Mouse (Mus musculus) adipocyte (in vitro differentiated cells): ENCODE measurements at regions not wholly inside any gene's neighbourhood (a gene's known extent, or its start where the extent isn't known, plus 50 kb on each side); places are given as distances from the start of the nearest gene placed in this dataset.

ENCODE experiments used
- DNase-seq: peaks from one replicate; pipeline ENCODE4 v3.0.0-alpha.2; 2016; ENCODE audit warnings: low spot score

DNA sequence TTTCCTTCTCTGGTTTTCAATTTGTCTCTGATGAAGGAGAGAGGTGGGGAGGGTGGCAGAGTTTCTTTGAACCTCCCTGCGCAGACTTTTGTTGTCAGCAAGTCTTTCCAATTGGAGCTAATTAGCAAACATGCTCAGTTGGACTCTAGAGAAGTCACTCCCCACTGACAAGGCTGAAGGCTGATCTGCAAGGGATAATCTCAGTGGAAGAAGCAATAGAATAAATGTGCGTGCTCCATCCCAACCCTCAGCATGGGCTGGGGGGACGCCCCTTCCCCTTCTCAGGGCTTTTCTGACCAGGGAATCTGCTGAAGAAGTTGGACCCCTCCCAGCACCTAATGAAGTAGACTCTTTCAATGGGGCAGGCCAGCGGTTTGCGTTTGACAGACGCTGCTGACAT is 353.8 kb downstream of the Pmp22 start:
- DNase-seq, result no peak

DNA sequence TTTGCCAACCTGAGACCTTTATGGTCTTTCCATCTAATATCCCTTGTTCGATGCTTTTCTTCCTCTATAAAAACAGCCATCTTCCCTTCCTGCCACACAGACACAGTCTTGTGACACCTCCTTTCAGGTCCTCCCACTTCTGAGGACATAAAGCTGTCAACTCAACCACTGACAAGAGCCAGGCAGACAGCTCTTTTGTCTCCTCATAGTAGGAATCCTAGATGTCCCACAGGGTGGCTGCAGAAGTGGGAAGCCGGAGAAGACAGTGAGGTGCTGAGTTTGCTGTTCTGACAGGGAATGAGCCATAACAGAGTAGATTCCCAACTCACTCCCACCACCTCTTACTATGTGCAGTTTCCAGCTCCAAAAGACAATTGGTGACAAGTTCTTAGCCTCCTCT is 358.4 kb downstream of the Pmp22 start:
- no peak for DNase-seq

DNA sequence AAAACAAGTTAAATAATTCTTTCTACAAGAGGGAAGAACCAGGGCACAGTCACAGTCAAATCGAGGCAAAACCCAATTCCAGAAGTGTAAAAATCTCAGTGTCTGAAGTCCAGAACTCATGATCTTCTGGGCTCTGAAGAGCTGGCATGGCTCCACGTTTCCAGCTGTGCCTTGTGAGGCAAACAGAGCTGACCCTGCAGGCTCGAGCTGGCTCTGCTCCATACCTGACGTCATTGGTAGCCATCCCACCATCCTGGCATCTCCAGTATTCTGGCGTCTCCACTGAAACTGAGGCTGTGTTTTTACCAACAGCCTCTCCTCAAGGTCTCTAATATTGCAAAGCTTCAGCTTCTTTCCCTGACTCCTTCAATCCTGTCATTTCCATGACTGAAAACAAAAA is 373.4 kb downstream of the Pmp22 start:
- DNase-seq, result no peak

DNA sequence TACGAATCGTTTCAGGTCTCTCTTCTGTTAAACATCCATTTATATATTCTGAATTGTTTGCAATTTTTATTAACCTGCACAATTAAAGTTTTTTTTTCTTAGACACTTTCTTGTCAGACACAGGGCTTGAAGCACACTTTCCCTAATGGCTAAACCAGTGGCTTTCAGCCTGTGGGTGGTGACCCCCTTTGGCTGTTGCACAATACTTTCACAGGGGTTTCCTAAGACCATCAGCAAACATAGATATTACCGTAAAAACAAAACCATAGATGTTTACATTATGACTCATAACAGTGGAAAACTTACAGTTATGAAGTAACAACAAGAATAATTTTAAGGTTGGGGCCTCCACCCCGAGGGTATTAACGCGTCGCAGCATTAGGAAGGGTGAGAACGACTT is 378.6 kb downstream of the Pmp22 start:
- DNase-seq, result no peak

DNA sequence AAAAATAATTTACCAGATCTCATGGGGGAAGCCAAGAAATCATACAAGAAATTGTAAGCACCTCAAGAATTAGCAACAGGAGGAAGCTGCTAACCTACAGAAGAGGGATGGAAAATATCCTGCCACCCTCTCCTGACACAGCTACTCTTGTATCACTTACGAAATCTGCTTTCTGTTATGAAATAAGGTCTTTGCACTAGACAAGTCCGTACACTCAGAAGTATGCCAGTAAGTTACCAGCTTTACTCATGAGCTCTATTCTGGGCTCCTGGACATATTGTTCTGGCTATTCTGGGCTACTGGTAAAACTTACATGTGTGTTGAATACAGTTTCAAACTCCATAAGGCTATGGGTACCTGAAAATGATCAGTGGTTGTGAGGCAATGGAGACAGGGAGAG is 379.9 kb downstream of the Pmp22 start:
- DNase-seq, result no peak

DNA sequence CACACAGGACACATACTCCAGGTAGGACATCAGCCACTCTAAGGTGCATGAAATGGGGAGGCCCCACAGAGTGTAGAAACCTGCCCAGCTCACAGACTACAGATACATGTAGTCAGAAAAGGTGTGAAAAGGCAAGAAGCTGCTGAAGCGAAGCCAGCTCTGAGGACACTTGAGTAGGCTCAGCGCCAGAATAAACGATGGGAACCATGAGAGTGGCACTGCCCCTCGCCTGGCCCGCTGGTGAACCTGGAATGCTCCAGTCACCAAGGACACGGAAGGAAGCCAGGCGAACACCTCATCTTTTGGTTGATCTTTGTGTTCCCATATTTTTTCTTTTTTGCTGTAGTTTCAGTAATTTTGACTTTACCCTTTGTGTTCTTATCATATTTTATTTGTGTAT is 381.8 kb downstream of the Pmp22 start:
- no peak for DNase-seq

DNA sequence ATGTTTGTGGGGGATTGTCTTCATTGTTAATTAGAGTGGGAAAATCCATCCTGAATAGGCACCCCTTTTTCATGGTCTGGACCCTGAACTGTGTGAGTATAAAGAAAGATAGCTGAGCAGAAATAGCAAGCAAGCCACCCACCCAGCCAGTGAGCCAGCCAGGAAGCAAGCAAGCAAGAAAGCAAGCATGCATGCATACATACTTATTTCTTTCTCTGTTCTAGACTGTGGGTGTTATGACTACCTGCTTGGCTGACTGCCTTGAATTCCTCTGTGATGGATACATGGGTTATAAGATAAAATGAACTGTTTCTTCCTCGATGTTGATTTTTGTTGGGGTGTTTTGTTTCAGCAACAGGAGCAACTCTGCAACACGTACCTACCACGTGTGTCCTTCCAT is 385.8 kb downstream of the Pmp22 start:
- no peak for DNase-seq

DNA sequence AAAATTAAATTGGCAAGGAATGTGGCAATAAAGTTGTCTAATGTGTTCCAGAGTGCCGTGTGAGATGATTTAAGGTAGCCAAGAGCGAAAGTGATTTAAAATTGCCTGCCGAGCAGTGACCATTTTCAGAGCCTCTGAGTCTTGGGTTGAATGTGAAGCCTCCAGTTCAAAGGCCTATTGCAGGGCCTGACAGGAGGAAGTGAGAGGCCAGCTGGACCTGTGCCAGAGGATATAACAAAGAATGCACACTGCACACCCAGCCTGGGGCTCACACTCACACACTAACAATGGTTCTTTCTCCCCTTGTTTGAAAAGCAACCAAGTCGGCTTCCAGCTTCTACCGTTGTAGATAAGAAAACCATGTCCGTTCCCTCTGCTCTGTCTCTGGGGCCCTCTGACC is 390.1 kb downstream of the Pmp22 start:
- DNase-seq, result no peak

DNA sequence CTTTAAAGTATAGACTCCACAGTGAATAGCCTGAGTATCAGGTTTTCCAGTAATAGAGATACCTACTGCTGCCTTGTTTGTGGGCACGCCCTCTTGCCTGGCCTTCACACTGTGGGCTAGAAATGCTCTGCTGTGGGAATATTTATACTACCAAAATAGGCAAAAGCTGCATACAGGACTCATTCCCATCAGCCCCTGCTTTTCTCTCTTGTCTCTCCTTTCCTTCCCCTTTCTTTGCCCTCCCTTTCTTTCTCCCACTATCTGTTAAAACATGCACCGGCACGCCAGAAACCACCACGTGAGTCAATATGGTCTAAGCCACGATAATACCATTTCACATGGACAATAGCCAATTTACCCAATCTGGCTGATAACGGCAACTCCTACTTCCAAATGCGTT is 395.5 kb downstream of the Pmp22 start:
- DNase-seq, result no peak

DNA sequence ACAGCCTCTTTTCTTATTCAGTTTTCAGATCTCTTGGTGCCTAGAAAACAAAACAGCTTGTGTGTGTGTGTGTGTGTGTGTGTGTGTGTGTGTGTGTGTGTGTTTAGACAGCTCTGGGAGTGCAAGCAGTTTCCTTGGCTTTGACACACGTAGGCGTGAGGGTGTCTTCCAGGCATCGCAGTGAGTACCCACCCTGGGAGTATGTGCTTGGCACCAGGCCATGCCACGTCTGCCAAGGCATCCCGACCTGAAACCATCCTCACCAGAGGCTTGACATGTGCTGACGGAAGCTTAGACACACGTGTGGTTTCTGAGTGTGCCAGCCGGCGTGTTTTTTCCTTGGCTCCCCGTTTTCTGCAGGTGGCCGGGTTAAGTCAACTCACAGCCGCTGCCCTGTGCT is 396.6 kb downstream of the Pmp22 start:
- no peak for DNase-seq

DNA sequence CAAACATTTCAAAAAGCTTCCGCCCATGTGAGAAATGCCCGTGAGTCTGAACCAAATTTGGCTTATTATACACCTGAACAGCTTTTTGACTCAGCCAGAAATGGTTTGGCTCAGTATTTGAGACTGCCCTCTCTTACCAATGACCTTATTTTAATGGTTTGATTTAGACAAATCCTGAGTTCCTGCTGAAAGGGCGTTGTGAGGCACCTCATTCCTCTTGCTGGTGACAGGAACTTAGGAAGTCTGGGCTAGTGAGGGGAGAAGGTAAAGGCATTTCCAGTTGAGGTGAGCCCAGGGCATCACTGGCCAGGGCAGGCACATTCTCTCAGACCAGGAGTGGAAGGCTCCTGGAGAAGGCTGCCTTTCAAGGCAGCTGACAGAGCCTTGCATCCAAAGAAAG is 396.1 kb downstream of the Hs3st3b1 start:
- no peak for DNase-seq

DNA sequence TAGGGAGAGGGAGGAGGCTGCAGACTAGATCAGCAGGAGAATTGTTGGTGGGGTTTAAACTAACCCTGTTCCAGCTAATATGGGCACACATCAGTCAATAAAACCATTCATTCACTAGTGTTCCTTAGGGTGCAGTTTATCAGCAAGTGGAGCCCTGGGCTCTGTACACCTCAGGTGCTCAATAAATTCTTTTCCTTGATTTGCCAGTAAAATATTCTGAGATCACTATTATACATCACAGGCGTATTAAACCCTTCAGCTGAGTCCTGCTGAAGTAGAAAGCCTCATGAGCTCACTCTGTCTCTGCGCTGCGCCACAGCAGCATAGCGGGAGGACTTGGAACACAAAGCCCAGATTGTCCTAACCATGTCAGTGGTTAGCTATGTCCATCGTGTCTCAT is 389.3 kb downstream of the Hs3st3b1 start:
- no peak for DNase-seq

DNA sequence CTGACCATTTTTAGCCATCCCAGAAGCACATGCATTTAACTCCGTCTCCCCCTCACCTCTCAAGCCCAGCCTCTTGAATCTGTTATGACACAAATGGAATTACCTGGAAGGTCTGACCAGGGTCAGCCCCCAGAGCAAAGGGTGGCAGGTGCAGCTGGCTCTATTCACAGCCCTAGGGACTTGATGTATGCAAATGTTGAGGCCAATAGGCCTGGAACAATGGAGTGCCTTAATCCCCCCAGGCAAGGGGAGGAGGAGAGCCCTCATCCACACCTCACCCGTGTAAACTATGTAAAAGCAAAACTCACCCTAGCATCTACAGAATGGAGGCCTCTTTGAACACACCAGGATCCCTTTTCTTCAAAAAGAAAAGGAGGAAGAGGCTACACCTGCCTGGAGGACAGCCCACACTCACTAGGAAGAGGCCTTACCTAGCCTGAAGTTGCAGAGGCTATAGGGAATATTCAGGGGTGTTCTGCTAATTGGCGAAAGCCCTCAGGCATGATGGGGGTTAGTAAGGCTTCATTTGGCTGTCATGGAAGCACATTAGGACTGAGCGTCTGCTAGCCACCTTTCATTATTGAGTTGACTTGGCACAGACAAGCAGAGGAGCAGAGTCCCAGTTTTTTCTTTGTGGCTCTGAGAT is 388.4 kb downstream of the Hs3st3b1 start:
- DNase-seq, result no peak

DNA sequence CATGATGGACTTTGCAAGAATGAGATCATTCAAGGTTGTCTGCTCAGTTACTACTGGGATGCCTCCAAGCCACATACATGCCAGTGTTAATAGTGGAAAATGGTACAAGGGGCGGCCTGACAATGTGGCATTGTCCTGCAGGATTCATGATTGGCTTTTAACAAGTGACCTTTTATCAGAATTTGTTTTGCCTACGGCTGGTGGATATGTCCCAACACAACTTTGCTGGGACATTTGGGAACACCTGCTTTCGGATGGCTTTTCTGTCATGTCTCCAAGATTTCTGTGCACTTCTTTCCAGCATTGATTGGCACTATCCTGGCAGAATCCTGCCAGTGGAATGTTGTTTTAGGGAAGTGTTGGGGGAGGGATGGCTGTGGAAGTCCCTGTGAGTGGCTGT is 384.4 kb downstream of the Hs3st3b1 start:
- DNase-seq, result peak; percentile 2

DNA sequence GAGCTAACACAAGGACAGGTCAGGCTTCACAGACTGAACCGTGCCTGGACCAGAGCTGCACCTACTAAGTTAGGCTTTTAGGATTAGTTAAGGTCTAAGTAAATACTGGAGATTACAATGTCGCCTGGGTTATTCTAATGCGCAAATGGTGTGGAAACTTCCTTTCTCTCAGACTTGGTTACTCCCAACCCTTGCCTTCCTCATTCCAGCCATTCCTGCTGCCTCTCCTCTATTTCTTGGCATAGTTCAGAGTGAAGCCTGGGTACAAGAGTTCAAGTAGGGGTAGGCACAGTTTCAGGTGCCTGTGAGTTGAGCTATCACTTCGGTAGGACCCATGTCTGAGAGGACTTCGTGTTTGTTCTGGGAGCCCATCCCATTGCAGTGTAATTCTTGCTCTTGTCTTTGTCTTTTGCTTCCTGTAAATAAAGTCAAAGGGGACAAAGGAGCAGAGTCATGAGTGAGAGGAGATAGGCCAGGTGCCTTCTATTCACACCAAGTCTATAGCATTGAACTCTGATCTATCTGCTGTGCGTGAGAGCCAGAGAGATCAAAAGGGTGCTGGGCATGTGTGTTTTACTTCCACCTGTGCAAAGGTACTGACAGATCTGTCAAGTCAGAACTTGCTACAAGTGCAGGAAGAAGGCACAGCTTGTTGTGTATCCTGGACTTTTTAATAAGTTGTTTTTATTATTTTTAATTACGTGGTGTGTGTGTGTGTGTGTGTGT is 378.0 kb downstream of the Hs3st3b1 start:
- no peak for DNase-seq

DNA sequence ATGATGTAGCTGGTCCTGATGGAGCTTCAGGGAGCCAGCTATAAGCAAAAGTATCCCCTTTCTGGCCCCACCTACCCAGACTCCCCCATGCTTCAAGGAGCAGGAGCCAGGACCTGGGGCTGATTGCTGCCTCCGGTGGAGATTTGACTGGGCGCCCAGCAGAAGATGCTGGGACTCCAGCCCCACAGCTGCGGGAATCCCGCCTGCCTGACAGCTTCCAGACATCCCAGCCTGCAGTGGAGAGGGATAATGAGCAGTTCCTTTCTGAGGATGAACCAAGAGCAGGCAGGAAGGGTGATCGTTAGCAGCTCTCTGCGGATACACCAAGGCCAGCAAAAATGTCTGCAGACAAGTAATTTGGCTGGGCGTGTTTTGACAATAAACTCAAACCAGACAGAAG is 376.6 kb downstream of the Hs3st3b1 start:
- DNase-seq, result no peak

DNA sequence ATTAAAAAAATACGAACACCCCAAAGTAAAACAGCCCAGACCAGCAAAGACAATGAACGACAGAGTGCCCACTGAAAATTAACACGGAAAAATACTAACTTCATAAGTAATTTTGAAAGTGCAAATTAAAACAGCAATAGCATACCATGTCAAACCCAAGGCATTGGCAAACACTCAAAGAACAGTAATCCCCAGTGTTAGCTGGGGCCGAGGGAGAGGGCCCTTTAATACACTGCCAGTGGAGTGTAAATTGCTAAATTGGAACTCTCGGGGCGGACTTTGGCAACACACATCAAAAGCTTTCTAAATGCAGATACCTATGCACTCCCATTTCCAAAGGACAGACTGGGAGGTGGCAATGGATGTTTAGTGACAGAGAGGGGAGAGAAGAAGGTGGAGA is 361.6 kb downstream of the Hs3st3b1 start:
- DNase-seq, result no peak

DNA sequence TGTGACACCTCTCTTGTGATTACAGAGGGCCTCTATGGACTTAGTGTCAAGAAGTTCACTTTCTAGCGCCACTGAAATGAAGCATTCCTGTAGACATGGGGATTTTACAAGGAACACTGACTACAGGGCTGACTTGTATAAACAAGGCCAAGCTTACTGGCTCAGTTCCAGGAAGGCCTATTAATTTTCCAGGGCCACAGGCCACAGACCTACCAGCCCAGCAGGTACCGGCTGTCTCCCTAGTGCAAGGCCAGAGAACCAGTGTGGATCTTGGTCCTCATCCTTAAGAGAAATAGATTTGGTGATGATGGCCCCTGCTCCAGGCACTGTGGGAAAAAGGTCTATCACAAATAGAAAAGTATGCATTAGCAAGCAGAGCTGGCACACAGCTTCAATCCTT is 359.4 kb downstream of the Hs3st3b1 start:
- DNase-seq, result no peak

DNA sequence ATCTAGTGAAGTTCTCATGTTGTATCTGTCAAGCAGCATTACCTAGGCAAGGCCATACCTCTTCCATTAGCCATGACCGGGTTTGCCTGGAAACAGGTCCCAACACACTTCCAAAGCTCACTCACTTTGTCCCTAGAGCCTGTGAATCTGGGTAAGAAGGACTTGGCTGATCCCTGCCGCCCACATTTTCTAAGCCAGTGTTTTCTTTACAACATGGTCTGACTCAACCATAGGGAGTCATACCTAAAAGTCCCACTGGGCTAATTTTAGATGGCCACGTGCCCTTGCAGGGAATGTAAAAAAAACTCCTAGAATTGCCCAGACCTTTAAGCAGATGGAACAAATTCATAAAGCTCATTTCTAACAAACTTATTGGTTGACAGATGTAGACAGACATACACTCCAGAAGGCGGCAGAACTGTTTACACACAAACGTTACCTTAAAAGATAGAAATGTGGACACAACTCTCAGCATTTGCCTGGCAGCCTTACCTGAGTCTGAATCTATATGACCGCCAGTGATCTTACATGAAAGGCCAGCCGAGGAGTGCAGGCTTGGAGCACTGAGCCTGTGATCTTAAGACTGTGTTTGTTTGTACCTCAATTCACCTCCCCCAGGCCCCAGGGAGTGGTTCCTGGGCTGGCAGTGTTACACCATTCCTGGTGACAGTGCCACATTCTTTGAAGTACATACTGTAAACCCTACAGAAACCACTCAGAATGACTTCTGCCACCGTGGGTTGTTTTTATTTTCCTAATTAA is 356.4 kb downstream of the Hs3st3b1 start:
- no peak for DNase-seq

DNA sequence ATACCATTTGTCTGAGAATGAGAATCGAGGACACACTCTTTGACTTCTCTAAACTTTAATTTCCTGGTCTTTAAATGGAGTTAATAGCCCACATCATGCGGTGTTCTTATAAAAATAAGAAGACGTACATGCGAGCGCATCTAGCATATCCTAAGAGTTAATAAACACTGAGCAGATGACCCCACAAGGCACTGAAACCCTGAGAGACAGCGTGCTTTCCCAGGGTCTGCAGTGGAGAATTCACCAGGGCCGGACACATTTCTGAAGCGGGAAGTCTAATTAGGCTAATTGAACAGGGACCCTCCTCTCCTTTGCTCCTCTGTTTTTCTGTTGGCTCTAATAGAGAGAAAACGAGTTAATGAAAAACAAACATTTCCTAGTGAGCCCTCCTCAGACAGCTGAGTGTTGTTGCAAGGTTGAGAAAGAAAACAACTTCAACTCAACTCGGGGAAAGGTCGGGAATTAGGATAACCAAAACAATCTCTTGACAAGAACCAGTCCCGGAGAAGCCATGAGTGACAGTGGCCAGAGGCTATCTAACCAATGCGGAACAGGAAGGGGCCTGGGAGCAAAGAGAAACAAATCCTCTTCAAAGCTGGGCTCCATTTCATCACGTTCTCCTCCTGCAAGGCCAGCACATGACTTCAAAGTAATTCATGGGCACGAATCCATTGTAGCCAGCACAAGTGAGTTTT is 352.2 kb downstream of the Hs3st3b1 start:
- no peak for DNase-seq

DNA sequence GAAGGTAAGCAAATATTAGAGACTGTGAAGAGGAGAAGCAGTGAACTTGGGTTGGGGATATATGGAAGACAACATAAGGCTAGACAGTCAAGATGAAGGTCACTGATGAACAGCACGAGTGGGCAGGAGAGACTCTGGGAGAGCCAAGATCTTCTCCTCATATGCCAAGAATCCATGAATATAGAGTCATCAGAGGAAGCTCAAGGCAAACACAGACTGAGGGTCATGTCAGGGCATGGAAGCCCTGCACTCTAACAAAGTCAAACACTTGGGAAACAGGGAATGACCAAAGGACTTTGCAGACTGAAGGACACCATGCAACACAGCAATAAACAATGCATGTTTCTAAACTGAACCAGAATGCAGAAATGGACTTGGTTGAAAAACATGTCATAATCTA is 351.4 kb downstream of the Hs3st3b1 start:
- no peak for DNase-seq

DNA sequence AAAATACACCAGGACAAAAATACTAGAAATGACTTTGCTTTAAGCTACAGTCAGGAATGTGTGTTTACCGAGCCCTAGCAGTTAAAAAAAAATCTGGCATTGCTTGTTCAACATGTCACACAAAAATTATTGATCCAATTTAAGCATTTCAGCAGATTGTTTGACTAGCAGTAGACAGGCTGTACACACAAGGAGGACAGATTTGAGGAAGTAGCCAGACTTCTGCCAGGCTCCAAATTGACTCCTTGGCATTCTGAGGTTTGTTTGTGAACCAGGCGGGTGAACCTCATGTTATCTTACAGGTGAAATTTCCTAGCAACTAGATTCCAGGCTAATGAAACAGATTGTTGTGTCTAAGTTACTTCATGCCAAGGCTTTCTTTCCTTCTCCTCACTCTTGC is 348.8 kb downstream of the Hs3st3b1 start:
- DNase-seq, result no peak

DNA sequence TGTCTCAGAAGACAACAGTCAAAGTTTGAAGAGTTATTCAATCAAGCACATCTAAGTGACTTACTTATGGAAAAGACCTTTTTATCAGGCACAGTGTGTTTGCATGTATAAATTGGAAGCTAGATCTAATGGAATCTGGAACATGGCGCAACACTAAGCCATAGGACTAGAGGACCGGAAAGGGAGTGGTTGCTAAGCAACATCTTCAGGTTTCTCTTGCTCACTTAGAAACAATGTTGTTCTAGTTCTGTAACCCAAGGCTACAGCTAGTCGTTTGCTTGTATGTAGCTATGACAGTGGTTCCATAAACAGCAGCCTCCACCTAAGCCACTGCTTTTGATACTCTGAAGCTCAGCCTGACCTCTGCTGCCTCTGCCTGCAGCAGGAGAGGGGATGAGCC is 338.8 kb downstream of the Hs3st3b1 start:
- no peak for DNase-seq
